Mouse (Mus musculus) cortical plate, adult 2 months (tissue): ENCODE data around the gene Vsig2.

Experiments used
- CTCF ChIP-seq: fragments of 200-500 bp; IDR thresholded peaks from 2 replicates; pipeline ENCODE4 v1.5.1; 2011; ENCODE audit warnings: mild to moderate bottlenecking, control low read depth, low read length; ENCODE audit not compliant: insufficient read depth; ENCODE audit errors: extremely low read depth
- POLR2A ChIP-seq: fragments of 200-500 bp; IDR thresholded peaks from 2 replicates; pipeline ENCODE4 v1.6.1; 2011; ENCODE audit warnings: mild to moderate bottlenecking, low read length, control low read depth; ENCODE audit not compliant: insufficient read depth; ENCODE audit errors: extremely low read depth

DNA sequence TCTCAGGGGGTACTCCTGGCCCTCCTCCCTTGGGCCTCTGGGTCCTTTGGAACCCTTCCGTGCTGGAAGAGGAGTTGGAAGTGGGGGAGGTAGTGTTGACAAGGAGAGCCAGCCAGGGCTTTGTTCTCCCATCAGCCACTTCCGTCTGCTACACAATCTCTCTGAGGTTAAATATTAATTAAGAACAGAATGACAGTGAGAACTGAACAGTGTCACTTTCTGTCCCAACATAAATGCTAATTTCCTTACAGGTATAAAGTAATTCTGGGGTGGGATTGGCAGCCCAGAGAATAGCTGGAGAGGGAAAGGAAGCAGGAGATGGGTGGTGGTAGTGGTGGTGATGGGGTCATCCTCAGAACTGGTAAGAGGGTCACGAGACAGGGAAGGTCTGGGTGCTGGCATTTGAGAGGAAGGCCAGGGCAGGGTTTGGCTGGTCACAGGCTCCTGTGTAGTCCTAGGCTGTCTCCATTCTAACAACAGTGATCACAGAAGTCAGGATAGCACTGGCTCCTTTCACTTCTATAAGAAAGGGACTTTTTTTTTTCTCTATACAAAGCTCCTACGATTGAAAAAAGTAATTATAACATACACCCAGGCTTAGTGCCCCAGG is 29.7 kb downstream of the Vsig2 start:
- no peak for TF ChIP-seq CTCF
- TF ChIP-seq POLR2A, result no peak
